Mouse (Mus musculus): ENCODE data around the gene Fam124a.

DNA sequence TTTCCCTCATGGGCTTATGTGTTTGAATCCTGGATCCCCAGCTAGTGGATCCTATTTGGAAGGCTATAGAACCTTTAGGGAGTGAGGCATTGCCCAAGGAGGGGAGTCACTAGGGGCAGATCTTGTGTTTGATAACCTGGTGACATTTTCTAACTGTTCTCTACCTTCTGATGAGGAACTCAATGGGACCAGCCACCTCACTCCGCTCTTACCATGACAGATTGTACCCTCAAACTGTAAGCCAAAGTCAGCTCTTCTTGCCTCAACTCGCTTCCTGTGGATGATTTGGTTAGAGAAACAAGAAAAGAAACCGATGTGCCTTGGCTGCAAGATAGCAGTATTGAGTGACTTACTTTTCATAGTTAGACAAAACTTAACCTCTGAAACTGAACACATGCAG is 96.2 kb downstream of the Fam124a start:
- TF ChIP-seq CTCF (IDR thresholded peaks at IDR 0.05; ENCODE audit: control insufficient read depth, insufficient read depth, insufficient read length) (no peak), CEBPB (IDR thresholded peaks at IDR 0.05; ENCODE audit: low read depth) (no peak), USF1 (IDR thresholded peaks at IDR 0.05; ENCODE audit: low read depth) (no peak), MAX (IDR thresholded peaks at IDR 0.05) (no peak), FOSL1 (IDR thresholded peaks at IDR 0.05; ENCODE audit: insufficient read depth, low read length, poor library complexity, severe bottlenecking) (no peak), MYOG (IDR thresholded peaks at IDR 0.05; ENCODE audit: control insufficient read depth, extremely low read depth, insufficient read length) (no peak)

Measured in C2C12 (cell line).